Mouse (Mus musculus): ENCODE measurements around the gene Gm28041. TPM values are rescaled to one million over a fixed set of nuclear protein-coding genes. Genes with fewer than 3 reads are reported as not detected.
"Not testable (repeated sequence)": the region's sequence is repeated elsewhere in the genome, so short reads cannot be mapped to it uniquely, and the experiment has no call there.

The Gm28041 gene
- polyA plus RNA-seq (2015; fragmentation: Nextera tagmentation; extraction: Ambion mirVana), result not detected in 2 replicates

DNA sequence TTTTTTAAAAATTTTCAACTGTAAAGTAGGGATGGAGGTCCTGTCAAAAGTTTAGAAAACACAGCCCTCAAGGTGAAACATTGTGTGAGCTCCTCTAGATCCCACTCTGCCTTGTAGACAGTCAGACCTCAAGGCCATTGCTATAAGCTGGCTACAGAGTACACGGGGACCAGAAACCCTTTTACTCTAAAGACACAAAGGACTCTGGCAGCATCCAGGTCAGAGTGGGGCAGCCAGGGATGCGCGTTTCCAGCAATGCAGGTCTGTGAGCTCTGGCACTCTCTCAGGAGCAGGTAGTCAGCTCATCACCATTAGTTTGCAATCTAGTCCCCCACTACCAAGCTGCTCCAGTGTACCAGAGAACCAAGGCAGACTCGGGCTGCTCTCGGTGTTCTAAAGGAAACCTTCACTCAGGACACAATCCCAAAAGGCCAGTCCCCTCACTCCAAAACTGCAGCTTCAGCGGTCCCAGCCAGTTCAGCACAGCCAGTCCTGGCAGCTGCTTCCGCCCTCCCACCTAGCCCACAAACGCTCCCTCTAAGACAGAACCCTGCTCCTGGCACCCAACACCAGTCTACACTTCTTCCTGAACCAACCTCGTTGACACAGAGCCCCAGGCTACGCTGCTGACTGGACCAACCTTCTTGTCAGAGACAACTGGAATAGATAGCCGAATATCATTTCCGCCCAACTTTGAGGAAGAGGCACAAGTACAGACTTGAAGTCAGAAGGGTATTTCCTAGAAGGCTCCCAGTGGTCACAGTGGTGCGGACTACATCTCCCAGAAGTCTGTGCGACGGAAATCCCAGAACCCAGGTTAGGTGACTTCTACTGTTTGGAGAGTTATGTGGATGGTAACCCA lies at the start of gene Gm28041, which contains the start of gene Zfp456:
TSS of gene Gm28041 (minus strand) at position 684 of the 862 bp plus-strand sequence.
TSS of gene Zfp456 (minus strand) at position 761 of the 862 bp plus-strand sequence.
- H3K9me3 ChIP-seq (ENCODE audit: control insufficient read depth, low read length); H3K27ac ChIP-seq (ENCODE audit: low read length); H3K4me1 ChIP-seq (replicated peaks; ENCODE audit: control insufficient read depth, insufficient read depth, low read length); H3K27me3 ChIP-seq (replicated peaks; ENCODE audit: control insufficient read depth, insufficient read depth, low read length); H3K36me3 ChIP-seq (ENCODE audit: control insufficient read depth, insufficient read depth): not testable (repeated sequence)
- H3K4me3 ChIP-seq (replicated peaks; ENCODE audit: low read length), result peak within 1 kb of the TSS; percentile 42
- peak within 1 kb of the TSS; percentile 37; the same call in 1 of the 2 replicates for H3K9ac ChIP-seq (replicated peaks; ENCODE audit: low read depth, low read length)
- WGBS, result 17% methylated on average over 13 of the region's 15 CpGs
- peak within 1 kb of the TSS; percentile 62 for H3K4me2 ChIP-seq (ENCODE audit: low read length)
- ATAC-seq, result peak; percentile 95

DNA sequence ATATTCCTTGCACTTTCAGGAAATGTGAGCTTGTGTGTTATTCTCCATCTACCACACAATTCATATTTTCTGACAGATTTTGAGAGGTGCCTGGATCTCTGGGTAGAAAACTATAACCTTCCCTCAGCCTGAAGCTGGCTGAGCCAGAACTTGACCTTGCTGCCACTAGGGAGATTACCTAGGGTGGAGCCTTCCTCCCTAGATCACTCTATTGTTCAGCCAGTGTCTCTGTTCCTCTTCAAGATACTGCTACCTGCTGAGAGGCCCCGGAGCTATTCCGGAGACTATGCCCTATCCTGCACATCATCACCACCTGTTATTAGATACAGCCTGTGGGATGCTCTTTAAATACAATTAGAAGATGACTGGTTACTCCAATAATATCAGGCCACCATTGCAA lies 47.0 kb upstream of the Gm28041 start:
- 83% methylated on average over 2 of the region's 2 CpGs for WGBS
- H3K4me3 ChIP-seq (replicated peaks; ENCODE audit: low read length); H3K27me3 ChIP-seq (replicated peaks; ENCODE audit: control insufficient read depth, insufficient read depth, low read length); H3K4me2 ChIP-seq (ENCODE audit: low read length); ATAC-seq; H3K36me3 ChIP-seq (ENCODE audit: control insufficient read depth, insufficient read depth); H3K9ac ChIP-seq (replicated peaks; ENCODE audit: low read depth, low read length); H3K4me1 ChIP-seq (replicated peaks; ENCODE audit: control insufficient read depth, insufficient read depth, low read length); H3K9me3 ChIP-seq (ENCODE audit: control insufficient read depth, low read length); H3K27ac ChIP-seq (ENCODE audit: low read length): not testable (repeated sequence)

DNA sequence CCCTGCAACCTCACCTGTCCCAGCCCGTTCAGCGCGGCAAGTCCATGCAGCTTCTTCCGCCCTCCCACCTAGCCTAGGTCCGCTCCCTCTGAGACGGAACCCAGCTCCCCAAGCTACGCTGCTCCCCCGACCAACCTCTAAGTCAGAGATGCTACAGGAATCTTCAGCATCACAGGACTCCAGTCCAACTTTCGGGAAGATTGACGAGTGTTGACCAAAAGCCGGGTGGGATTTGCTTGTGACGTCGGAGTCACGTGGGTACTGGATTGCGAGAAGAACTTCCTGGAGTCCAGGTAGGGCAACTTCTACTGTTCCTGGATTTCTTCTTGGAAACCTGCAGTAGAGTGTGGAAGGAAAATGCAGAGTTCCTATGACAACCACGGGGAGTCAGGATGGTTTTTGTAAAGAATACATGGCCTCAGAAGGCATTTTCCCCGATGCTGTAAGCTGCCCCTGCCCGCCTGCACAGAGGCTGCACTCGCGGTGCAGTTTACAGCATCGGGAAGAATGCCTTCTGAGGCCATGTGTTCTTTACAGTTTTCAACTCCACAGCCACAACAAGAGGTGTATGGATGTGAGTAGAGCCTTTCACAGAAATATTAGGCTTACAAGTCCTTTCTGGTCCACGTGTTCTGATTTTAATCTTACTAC lies 45.8 kb upstream of the Gm28041 start, which contains the start of gene Zfp459:
TSS of gene Zfp459 (minus strand) at position 212 of the 651 bp plus-strand sequence.
- peak within 1 kb of the TSS; percentile 63 for H3K9ac ChIP-seq (replicated peaks; ENCODE audit: low read depth, low read length)
- H3K4me2 ChIP-seq (ENCODE audit: low read length), result peak within 1 kb of the TSS; percentile 89
- H3K27me3 ChIP-seq (replicated peaks; ENCODE audit: control insufficient read depth, insufficient read depth, low read length), result no peaks in the 10 kb centered on the region
- H3K27ac ChIP-seq (ENCODE audit: low read length), result no peak within 1 kb of the TSS
- no peaks in the 10 kb centered on the region for H3K9me3 ChIP-seq (ENCODE audit: control insufficient read depth, low read length)
- no peaks in the 10 kb centered on the region for H3K36me3 ChIP-seq (ENCODE audit: control insufficient read depth, insufficient read depth)
- H3K4me1 ChIP-seq (replicated peaks; ENCODE audit: control insufficient read depth, insufficient read depth, low read length), result peaks cover 6% of the 10 kb centered on the region
- peak; percentile 85 for ATAC-seq
- peak within 1 kb of the TSS; percentile 74 for H3K4me3 ChIP-seq (replicated peaks; ENCODE audit: low read length)
- WGBS, result 2% methylated on average over 22 of the region's 22 CpGs

DNA sequence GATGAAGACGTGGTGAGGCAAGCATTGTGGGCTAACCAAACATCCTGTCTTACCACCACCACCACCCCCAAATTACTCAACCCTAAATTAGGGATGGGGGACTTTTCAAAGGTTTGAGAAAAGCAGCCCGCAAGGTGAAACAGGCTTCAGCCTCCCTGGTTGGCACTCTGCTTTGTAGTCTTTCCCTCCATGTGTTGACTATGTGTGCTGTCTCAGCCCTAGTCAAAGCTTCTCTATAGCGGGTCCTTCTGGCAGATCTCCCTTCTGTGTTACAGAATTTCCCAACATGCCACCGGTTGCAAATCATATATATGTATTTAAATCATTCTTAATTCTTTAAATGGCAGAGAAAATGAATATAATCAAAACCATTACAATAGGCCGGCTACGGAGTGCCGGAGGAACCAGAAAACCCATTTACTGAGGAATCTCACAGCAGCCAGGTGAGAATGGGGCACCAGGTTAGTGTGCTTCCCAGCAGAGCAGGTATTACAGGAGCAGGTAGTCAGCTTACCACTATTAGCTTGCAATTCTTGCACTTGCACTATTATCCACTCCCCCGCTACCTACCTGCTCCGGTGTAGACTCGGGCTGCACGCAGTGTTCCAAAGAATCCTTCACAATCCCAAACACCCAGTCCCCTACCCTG lies 45.1 kb upstream of the Gm28041 start:
- H3K4me3 ChIP-seq (replicated peaks; ENCODE audit: low read length), result peak overlapping the region; percentile 74
- peak overlapping the region; percentile 63 for H3K9ac ChIP-seq (replicated peaks; ENCODE audit: low read depth, low read length)
- ATAC-seq, result no peak; the same call in 1 of the 2 replicates
- H3K27ac ChIP-seq (ENCODE audit: low read length), result no peak overlapping the region
- peaks cover 6% of the 10 kb centered on the region for H3K4me1 ChIP-seq (replicated peaks; ENCODE audit: control insufficient read depth, insufficient read depth, low read length)
- H3K36me3 ChIP-seq (ENCODE audit: control insufficient read depth, insufficient read depth), result no peaks in the 10 kb centered on the region
- WGBS, result 30% methylated on average over 11 of the region's 11 CpGs
- H3K9me3 ChIP-seq (ENCODE audit: control insufficient read depth, low read length), result no peaks in the 10 kb centered on the region
- H3K27me3 ChIP-seq (replicated peaks; ENCODE audit: control insufficient read depth, insufficient read depth, low read length), result no peaks in the 10 kb centered on the region
- H3K4me2 ChIP-seq (ENCODE audit: low read length), result peak overlapping the region; percentile 89

DNA sequence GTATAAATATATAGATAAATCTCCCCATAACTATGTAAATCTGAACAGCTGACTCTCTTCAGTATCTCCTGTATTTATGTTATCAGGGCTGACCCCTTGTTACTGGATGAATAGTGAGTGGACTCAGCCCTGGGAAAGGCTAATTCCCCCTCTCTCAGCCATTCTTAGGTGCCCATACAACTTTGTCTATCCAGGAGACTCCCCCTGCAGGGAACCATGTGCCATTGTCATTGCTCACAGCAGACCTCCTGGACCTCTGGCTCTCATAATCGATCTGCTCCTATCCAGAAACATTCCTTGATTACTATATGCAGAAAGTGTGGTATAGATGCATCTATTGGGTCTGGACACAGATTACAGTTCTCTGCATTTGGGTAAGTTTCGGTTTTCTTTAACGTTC lies 41.3 kb upstream of the Gm28041 start:
- Histone ChIP-seq H3K36me3 (ENCODE audit: control insufficient read depth, insufficient read depth) (no peaks in the 10 kb centered on the region), H3K9me3 (ENCODE audit: control insufficient read depth, low read length) (no peaks in the 10 kb centered on the region), H3K4me2 (ENCODE audit: low read length) (no peak overlapping the region), H3K27ac (ENCODE audit: low read length) (no peak overlapping the region), H3K9ac (replicated peaks; ENCODE audit: low read depth, low read length) (no peak overlapping the region), H3K4me1 (replicated peaks; ENCODE audit: control insufficient read depth, insufficient read depth, low read length) (peaks cover 6% of the 10 kb centered on the region), H3K4me3 (replicated peaks; ENCODE audit: low read length) (no peak overlapping the region), H3K27me3 (replicated peaks; ENCODE audit: control insufficient read depth, insufficient read depth, low read length) (no peaks in the 10 kb centered on the region)
- no peak for ATAC-seq
- 95% methylated on average over 3 of the region's 3 CpGs for WGBS

DNA sequence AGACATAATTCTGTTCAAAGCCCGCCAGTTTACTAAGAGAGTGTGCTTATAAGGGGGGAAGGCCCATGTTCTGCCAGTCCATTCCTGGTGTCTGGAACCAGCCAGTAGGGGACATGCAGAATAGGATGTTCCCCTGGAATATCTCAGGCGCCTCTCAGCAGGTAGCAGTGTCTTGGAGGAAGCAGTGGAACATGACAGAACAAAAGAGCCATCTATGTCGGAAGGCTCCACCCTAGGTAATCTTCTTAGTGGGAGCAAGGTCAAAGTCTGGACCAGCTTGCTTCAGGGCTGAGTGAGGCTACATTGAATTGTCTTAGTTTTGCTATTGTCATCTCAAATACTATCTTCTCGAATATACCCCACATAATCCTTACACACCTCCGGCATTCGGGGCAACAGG lies 40.2 kb upstream of the Gm28041 start:
- Histone ChIP-seq H3K4me3 (replicated peaks; ENCODE audit: low read length) (no peak overlapping the region), H3K9ac (replicated peaks; ENCODE audit: low read depth, low read length) (no peak overlapping the region), H3K27me3 (replicated peaks; ENCODE audit: control insufficient read depth, insufficient read depth, low read length) (no peaks in the 10 kb centered on the region), H3K4me2 (ENCODE audit: low read length) (no peak overlapping the region), H3K9me3 (ENCODE audit: control insufficient read depth, low read length) (no peaks in the 10 kb centered on the region), H3K4me1 (replicated peaks; ENCODE audit: control insufficient read depth, insufficient read depth, low read length) (0 out of 2 replicates have a peak, but pooled peaks cover under 1% of the 10 kb centered on the region), H3K36me3 (ENCODE audit: control insufficient read depth, insufficient read depth) (no peaks in the 10 kb centered on the region), H3K27ac (ENCODE audit: low read length) (no peak overlapping the region)
- ATAC-seq, result no peak
- 93% methylated on average over 6 of the region's 6 CpGs for WGBS

DNA sequence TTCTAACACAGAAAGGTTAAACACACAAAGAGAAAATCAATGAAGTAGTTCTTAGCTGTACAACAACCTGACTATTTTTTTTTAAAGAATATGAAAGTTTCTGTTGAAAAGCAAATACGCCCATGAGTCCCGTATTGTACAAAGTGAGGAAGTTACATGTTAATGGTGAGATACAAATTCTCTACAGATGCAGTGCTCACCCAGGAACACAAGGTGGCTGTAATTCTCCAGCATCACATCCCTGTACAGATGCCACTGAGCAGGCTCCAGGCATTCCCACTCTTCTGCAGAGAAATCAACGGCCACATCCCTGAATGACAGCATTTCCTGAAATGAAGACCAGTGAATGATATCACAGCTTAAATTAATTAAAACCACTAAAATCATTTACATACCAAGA lies 38.1 kb upstream of the Gm28041 start:
- H3K9me3 ChIP-seq (ENCODE audit: control insufficient read depth, low read length); H3K27me3 ChIP-seq (replicated peaks; ENCODE audit: control insufficient read depth, insufficient read depth, low read length); H3K4me1 ChIP-seq (replicated peaks; ENCODE audit: control insufficient read depth, insufficient read depth, low read length); H3K36me3 ChIP-seq (ENCODE audit: control insufficient read depth, insufficient read depth); H3K9ac ChIP-seq (replicated peaks; ENCODE audit: low read depth, low read length); H3K4me2 ChIP-seq (ENCODE audit: low read length); H3K4me3 ChIP-seq (replicated peaks; ENCODE audit: low read length); ATAC-seq; H3K27ac ChIP-seq (ENCODE audit: low read length): not testable (repeated sequence)
- WGBS, result 73% methylated on average over 3 of the region's 3 CpGs

DNA sequence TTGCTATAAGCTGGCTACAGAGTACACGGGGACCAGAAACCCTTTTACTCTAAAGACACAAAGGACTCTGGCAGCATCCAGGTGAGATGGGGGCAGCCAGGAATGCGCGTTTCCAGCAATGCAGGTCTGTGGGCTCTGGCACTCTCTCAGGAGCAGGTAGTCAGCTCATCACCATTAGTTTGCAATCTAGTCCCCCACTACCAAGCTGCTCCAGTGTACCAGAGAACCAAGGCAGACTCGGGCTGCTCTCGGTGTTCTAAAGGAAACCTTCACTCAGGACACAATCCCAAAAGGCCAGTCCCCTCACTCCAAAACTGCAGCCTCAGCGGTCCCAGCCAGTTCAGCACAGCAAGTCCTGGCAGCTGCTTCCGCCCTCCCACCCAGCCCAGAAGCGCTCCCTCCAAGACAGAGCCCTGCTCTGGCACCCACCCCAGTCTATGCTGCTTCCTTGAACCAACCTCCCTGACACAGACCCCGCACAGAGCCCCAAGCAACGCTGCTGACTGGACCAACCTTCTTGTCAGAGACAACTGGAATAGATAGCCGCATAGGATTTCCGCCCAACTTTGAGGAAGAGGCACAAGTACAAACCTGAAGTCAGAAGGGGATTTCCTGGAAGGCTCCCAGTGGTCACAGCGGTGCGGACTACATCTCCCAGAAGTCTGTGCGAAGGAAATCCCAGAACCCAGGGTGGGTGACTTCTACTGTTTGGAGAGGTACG lies 23.8 kb upstream of the Gm28041 start, which contains the start of gene Zfp429:
TSS of gene Zfp429 (minus strand) at position 637 of the 721 bp plus-strand sequence.
- not testable (repeated sequence) for H3K27ac ChIP-seq (ENCODE audit: low read length); H3K9me3 ChIP-seq (ENCODE audit: control insufficient read depth, low read length); H3K36me3 ChIP-seq (ENCODE audit: control insufficient read depth, insufficient read depth); H3K4me1 ChIP-seq (replicated peaks; ENCODE audit: control insufficient read depth, insufficient read depth, low read length); H3K27me3 ChIP-seq (replicated peaks; ENCODE audit: control insufficient read depth, insufficient read depth, low read length)
- peak within 1 kb of the TSS; percentile 55 for H3K4me2 ChIP-seq (ENCODE audit: low read length)
- peak within 1 kb of the TSS; percentile 55 for H3K9ac ChIP-seq (replicated peaks; ENCODE audit: low read depth, low read length)
- peak; percentile 97 for ATAC-seq
- WGBS, result 2% methylated on average over 14 of the region's 16 CpGs
- peak within 1 kb of the TSS; percentile 56 for H3K4me3 ChIP-seq (replicated peaks; ENCODE audit: low read length)

Measured in forebrain, embryonic 16.5 days (tissue).